Mouse (Mus musculus): Measurements from ENCODE around the gene Rpl22.

GRCm38 (mm10) chr4:152332952-152333351 lies 7.4 kb downstream of the Rpl22 start:
- TF ChIP-seq POLR2A (IDR thresholded peaks at IDR 0.05; ENCODE audit: control insufficient read depth in 1 of 2, insufficient read depth in 1 of 2, low read depth in 1 of 2, low read length in 2 of 2, poor library complexity in 1 of 2) (0 out of 4 replicates have a peak, but pooled peaks of 1 of the 2 experiments have one; percentile 34), MEF2A (IDR thresholded peaks at IDR 0.05; ENCODE audit: extremely low read depth, insufficient replicate concordance, low read depth, low read length, poor library complexity, severe bottlenecking) (no peak), POLR2AphosphoS2 (IDR thresholded peaks at IDR 0.05; ENCODE audit: low read length) (no peak; the same call in none of the 2 replicates), TAL1 (IDR thresholded peaks at IDR 0.05; ENCODE audit: low read length) (no peak), CTCF (IDR thresholded peaks at IDR 0.05 in 2 of 3, conservative IDR thresholded peaks at IDR 0.05 in 1 of 3; ENCODE audit: control insufficient read depth in 1 of 3, insufficient read depth in 1 of 3, low read depth in 2 of 3, low read length in 3 of 3, poor library complexity in 1 of 3, severe bottlenecking in 1 of 3) (peak; percentile 85 to 100 (median 95)), ZC3H11A (IDR thresholded peaks at IDR 0.05; ENCODE audit: low read depth, low read length) (no peak), MAX (IDR thresholded peaks at IDR 0.05; ENCODE audit: low read length) (no peak), USF1 (IDR thresholded peaks at IDR 0.05; ENCODE audit: low read depth, low read length) (no peak), CHD2 (IDR thresholded peaks at IDR 0.05; ENCODE audit: low read length) (no peak), KAT2A (conservative IDR thresholded peaks at IDR 0.05; ENCODE audit: low read depth, low read length) (no peak), MAZ (IDR thresholded peaks at IDR 0.05; ENCODE audit: low read depth, low read length) (0 out of 2 replicates have a peak, but pooled peaks have one; percentile 25)

Measured in MEL (cell line).